Mouse (Mus musculus): ENCODE data around the gene Cfap100. TPM values are rescaled to one million over a fixed set of nuclear protein-coding genes. Genes with fewer than 3 reads are reported as not detected.

The Cfap100 gene
- total RNA-seq, 2 experiments from 2014 or later, result 0.48 to 0.99 TPM

- DNase-seq (ENCODE audit: low spot score in 2 of 2), result no peak
Measured at GRCm38 (mm10) chr6:90390629-90391028, 38.0 kb downstream of the Cfap100 start.

GRCm38 (mm10) chr6:90381465-90381864 is 47.1 kb downstream of the Cfap100 start:
- no peak for DNase-seq (ENCODE audit: low spot score in 2 of 2)

DNA sequence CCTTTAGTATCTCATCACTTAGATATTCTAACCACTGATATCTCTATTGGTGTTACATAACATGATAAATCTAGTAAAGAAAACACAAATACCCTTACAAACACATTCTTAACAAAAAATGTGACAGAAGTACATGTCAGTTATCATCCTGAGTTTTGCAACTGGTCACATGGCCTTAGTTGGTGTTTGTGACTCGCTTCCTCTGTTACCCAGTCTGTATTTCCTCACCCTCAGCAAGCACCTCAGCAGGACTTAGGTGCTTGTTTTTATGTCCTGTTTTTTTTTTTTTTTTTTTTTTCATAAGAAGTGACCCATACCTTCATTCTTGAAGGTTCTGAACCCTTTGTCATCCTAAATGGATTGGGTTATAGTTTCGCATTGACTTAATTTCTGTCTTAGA is 50.9 kb downstream of the Cfap100 start:
- DNase-seq (ENCODE audit: low spot score in 2 of 2), result no peak

GRCm38 (mm10) chr6:90374647-90375046 is 54.0 kb downstream of the Cfap100 start:
- no peak for DNase-seq (ENCODE audit: low spot score in 2 of 2)

GRCm38 (mm10) chr6:90369725-90370553 is 58.7 kb downstream of the Cfap100 start:
- DNase-seq (ENCODE audit: low spot score in 2 of 2), result peak; percentile 44 to 46

DNA sequence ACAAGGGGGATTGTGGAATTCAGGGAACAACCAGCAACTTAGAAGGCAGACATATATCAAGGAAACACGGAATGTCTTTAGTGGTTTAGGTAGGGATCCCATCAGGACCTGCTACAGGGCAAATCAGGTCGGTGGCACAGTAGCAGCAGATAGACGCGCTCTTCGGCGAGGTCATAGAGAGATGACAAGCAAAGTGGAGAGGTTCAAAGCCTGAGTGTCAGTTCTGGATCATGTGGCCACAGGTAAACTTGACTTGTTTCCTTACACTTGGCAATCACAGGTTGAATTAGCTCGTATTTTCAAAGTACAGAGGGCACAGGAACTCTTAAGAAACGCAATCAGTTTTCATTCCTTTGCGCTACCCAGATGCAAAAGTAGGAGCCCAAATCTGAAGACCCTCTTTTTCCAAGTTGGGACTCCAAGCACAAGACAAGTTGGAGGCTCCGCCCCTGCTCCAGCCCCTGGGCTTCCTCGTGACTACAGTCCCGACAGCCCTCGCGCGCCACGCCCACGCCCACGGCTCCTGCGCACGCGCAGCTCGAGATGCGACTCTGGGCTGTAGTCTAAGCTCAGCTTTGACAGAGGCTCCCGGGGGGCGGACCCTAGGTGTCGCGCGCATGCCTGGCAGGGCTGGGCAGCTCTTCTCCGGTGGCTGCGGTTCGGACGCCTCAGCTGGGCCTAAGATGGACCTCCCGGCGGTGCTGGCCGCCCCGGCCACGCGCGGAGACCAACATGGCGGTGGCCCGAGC is 59.4 kb downstream of the Cfap100 start, which contains the start of gene Zxdc:
Gene Zxdc (plus strand): TSS at position 517 of the 749 bp plus-strand sequence.
- DNase-seq (ENCODE audit: low spot score in 2 of 2), result peak; percentile 99

DNA sequence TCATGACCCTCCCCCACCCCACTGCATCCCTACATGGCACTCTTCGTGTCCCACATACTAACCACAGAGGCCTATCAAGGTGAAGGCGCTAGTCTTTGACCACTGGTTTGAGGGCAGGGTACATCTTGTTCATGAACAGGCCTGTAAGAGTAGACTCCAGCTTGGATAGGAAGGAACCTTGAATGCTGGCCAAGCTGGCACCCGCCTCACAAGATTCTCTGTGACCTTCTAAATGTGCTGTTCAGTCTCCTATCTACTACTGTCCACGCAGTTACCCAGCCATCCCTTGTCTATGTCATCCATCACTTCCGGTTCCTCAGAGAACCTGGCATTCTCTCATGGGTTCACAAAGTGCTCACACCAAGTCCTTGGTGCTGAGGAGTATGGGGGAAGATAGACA is 65.3 kb downstream of the Cfap100 start:
- no peak for DNase-seq (ENCODE audit: low spot score in 2 of 2)

DNA sequence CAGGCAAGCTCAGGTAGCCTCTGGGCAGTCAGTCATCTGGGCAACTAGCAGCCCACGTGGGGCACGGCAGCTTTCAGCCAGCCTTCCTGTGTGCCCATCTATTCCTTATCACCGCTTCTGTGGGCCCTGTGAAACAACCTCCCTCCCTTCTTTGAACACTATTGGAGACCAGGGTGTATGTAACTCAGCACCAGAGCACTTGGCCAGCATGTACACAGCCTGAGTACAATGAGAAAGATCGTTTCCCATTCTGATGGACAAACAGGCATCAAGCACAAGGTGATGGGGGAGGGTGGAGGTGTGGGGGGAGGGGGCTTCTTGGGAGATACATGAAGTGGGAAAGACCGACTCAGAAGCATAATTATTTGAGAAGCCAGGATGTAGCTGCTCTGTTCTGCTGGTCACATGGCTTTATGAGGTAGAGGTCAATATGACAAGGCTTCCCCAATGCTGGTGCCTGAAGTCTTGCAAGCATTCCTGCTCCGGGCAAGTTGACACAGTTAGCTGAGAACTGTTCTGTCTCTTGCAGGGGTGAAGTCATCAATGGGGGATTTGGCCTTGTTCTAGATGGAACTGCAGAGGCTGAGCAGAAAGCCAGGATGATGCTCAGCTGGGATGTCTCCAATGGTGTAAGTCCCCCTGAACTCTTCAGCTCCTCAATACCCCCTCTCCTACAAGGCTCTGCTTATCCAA is 67.5 kb downstream of the Cfap100 start:
- no peak for DNase-seq (ENCODE audit: low spot score in 2 of 2)

- DNase-seq (ENCODE audit: low spot score in 2 of 2), result peak; percentile 36 to 38
Measured at GRCm38 (mm10) chr6:90360024-90360781, 68.4 kb downstream of the Cfap100 start.

GRCm38 (mm10) chr6:90359445-90359844 is 69.2 kb downstream of the Cfap100 start:
- DNase-seq (ENCODE audit: low spot score in 2 of 2), result no peak

DNA sequence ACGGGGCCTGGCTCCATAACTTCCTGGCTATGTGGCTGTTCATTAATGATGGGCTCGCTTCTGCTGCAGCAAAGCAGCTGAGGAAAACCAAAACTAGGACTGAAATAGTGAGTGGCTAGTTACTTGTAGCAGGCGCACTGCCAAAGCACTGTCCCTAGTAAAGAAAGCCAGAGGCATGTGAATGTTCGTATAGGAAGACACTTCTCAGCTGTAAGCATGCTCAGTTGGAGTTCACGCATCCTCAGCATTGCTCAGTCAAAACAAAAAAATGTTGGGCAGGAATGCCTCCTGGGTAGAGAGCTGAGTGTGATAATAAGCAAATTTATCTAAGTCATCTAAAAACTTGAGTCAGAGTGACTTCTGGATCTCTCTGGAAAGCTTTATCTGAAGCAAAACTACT is 70.5 kb downstream of the Cfap100 start:
- DNase-seq (ENCODE audit: low spot score in 2 of 2), result no peak

Other genes with a start within 250 kb of the Cfap100 start
- not detected for gene V1ra8, start 226.0 kb downstream of the Cfap100 start, total RNA-seq (2021)
- not detected for gene Vmn1r53, start 204.4 kb downstream of the Cfap100 start, total RNA-seq (2021)
- not detected for gene Vmn1r54, start 182.5 kb downstream of the Cfap100 start, total RNA-seq (2021)
- not detected for gene BC048671, start 127.6 kb downstream of the Cfap100 start, total RNA-seq (2021)
- not detected for gene Chst13, start 103.6 kb downstream of the Cfap100 start, total RNA-seq (2021)
- under 1 TPM; 0.10 to 0.13 TPM for gene Uroc1, start 95.5 kb downstream of the Cfap100 start, total RNA-seq (2021)
- 10 to 100 TPM; 33.0 to 43.5 TPM for gene Zxdc, start 59.3 kb downstream of the Cfap100 start, total RNA-seq (2021)
- gene Klf15, start 33.8 kb upstream of the Cfap100 start, total RNA-seq (2021), result 10 to 100 TPM; 32.2 to 52.2 TPM
- gene Aldh1l1, start 57.6 kb upstream of the Cfap100 start, total RNA-seq (2021), result 100 to 1,000 TPM; 180 to 197 TPM
- 10 to 100 TPM; 29.1 to 67.6 TPM for gene Slc41a3, start 175.9 kb upstream of the Cfap100 start, total RNA-seq (2021)

All from adrenal gland, adult 18-20 months (tissue).